Mouse (Mus musculus): ENCODE results near the gene Pi4kb. TPM values are rescaled to one million over a fixed set of nuclear protein-coding genes. Genes with fewer than 3 reads are reported as not detected.
"Not testable (repeated sequence)": the region's sequence is repeated elsewhere in the genome, so short reads cannot be mapped to it uniquely, and the experiment has no call there.

Gene Pi4kb
- total RNA-seq (2021) = 10 to 100 TPM; 57.0 to 68.7 TPM
- 29.3 and 29.9 TPM in 2 replicates for polyA plus RNA-seq (2012; rRNA removed)
- long read RNA-seq, transcript Pi4kb-201 (11 exons, 3,692 nt) = major isoform, 10 of 13 reads
- long read RNA-seq, partial matches to known transcripts = 0 of 13 reads
- long read RNA-seq, other reads (novel, unspliced or antisense) = 1 of 13 reads

- peak; percentile 91 for DNase-seq
Measured at GRCm38 (mm10) chr3:94974528-94975422, at the start of gene Pi4kb. Gene Pi4kb, plus strand, starts transcription at chr3:94974731.

GRCm38 (mm10) chr3:94926301-94926736 lies 48.2 kb upstream of the Pi4kb start:
- not testable (repeated sequence) for DNase-seq

- not testable (repeated sequence) for DNase-seq
Measured at GRCm38 (mm10) chr3:94928979-94929378, 45.6 kb upstream of the Pi4kb start.

GRCm38 (mm10) chr3:94930386-94931266 lies 43.9 kb upstream of the Pi4kb start:
- DNase-seq = peak; percentile 59

GRCm38 (mm10) chr3:94931427-94932082 lies 43.0 kb upstream of the Pi4kb start:
- not testable (repeated sequence) for DNase-seq

- not testable (repeated sequence) for DNase-seq
Measured at GRCm38 (mm10) chr3:94932279-94932678, 42.3 kb upstream of the Pi4kb start.

GRCm38 (mm10) chr3:94932809-94933564 lies 41.5 kb upstream of the Pi4kb start, which contains the start of gene Selenbp1:
Gene Selenbp1, plus strand, starts transcription at chr3:94933056.
- peak; percentile 94 for DNase-seq

- not testable (repeated sequence) for DNase-seq
Measured at GRCm38 (mm10) chr3:94933604-94934003, 40.9 kb upstream of the Pi4kb start.

GRCm38 (mm10) chr3:94934564-94934963 lies 40.0 kb upstream of the Pi4kb start:
- not testable (repeated sequence) for DNase-seq

- peak; percentile 50 for DNase-seq
Measured at GRCm38 (mm10) chr3:94935332-94935731, 39.2 kb upstream of the Pi4kb start.

GRCm38 (mm10) chr3:94936147-94936546 lies 38.4 kb upstream of the Pi4kb start:
- DNase-seq = not testable (repeated sequence)

GRCm38 (mm10) chr3:94937194-94937593 lies 37.3 kb upstream of the Pi4kb start:
- DNase-seq = not testable (repeated sequence)

GRCm38 (mm10) chr3:94940033-94940432 lies 34.5 kb upstream of the Pi4kb start:
- DNase-seq = not testable (repeated sequence)

- not testable (repeated sequence) for DNase-seq
Measured at GRCm38 (mm10) chr3:94942211-94942967, 32.1 kb upstream of the Pi4kb start.

- DNase-seq = not testable (repeated sequence)
Measured at GRCm38 (mm10) chr3:94943706-94944105, 30.8 kb upstream of the Pi4kb start.

- DNase-seq = no peak
Measured at GRCm38 (mm10) chr3:94948066-94948614, 26.4 kb upstream of the Pi4kb start.

- DNase-seq = no peak
Measured at GRCm38 (mm10) chr3:94949645-94950044, 24.9 kb upstream of the Pi4kb start.

GRCm38 (mm10) chr3:94952806-94953205 lies 21.7 kb upstream of the Pi4kb start:
- peak; percentile 12 for DNase-seq

GRCm38 (mm10) chr3:94953384-94953763 lies 21.2 kb upstream of the Pi4kb start:
- DNase-seq = no peak

Data from adrenal gland, adult 2 months (tissue).